In the genomic region with DNA sequence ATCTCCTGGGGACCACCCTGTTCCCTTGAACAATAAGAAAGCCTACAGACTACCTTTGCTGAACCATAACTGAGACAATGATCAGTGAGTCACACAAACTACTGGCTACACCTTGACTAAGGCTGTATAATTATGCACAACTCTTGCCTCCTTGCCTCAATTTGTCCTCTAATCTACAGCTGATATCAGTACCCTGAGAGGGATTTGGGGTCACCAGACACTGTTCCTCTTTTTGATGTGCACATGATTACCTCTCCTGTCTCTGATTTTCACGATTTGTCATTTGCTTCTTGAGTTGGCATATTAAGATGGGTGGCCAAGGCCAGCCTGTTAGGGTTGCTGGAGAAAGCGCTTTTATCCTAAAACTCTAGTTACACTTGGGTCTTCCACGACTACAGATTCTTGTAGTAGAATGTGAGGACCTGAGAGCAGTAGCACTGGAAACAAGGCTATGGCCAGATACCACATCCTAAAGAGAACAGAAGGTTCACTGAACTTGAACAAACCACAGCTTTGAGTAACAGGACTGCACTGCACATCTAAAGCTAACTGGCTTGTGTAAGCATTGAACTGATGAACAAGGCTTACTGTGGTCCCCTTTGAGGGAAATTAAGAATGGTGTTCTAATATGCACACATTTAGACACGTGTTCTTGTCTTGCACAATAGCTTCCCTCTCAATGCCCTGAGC, we compare ENCODE assay signal across 18 mouse cellular contexts. TPM values are rescaled to one million over a fixed set of nuclear protein-coding genes. Genes with fewer than 3 reads are reported as not detected.
"Had no signal": no experiment of that assay in that cellular context is flagged by ENCODE, and none has a peak within 500 bp of the region (broad histone marks: within the 10 kb centered on the region; RNA-seq: fewer than 3 reads in every experiment).

No protein-coding gene starts in this region.

- DNase-seq: kidney, adult 11 months; kidney, postnatal 25 days; layer of hippocampus, adult 9-11 months; layer of hippocampus, postnatal 36 days; lung, adult 18-20 months; spleen, adult 18-20 months; thymus, adult 18-20 months; thymus, postnatal 14 days had no signal

- H3K27me3 ChIP-seq: limb, embryonic 15.5 days; midbrain, embryonic 13.5 days; neural tube, embryonic 15.5 days had no signal

- H3K4me2 ChIP-seq: kidney, embryonic 15.5 days; limb, embryonic 15.5 days; midbrain, embryonic 13.5 days; neural tube, embryonic 15.5 days had no signal

- H3K9me3 ChIP-seq: kidney, embryonic 15.5 days; limb, embryonic 15.5 days; midbrain, embryonic 13.5 days; neural tube, embryonic 15.5 days had no signal

- H3K4me1 ChIP-seq: kidney, embryonic 15.5 days; limb, embryonic 15.5 days; midbrain, embryonic 13.5 days; neural tube, embryonic 15.5 days had no signal

- H3K36me3 ChIP-seq: kidney, embryonic 15.5 days; limb, embryonic 15.5 days; midbrain, embryonic 13.5 days; neural tube, embryonic 15.5 days had no signal

- H3K4me3 ChIP-seq: kidney, embryonic 15.5 days; limb, embryonic 15.5 days; midbrain, embryonic 13.5 days; myocyte; neural tube, embryonic 15.5 days had no signal

- ATAC-seq: midbrain, embryonic 13.5 days had no signal

- H3K9ac ChIP-seq: kidney, embryonic 15.5 days; limb, embryonic 15.5 days; liver, embryonic 14.5 days; midbrain, embryonic 13.5 days; neural tube, embryonic 15.5 days had no signal

- H3K27ac ChIP-seq: kidney, embryonic 15.5 days; limb, embryonic 15.5 days; liver, embryonic 14.5 days; midbrain, embryonic 13.5 days; neural tube, embryonic 15.5 days had no signal

RNA-seq across cellular contexts. Expression of a gene that starts 1.8 kb away (rescaled TPM):
- total RNA-seq: layer of hippocampus, adult 18-20 months; layer of hippocampus, postnatal 36 days; left cerebral cortex, adult 8-10 months; left cerebral cortex, postnatal 25 days; midbrain, postnatal 0 days had no signal
- polyA plus RNA-seq: liver, embryonic 14.5 days had no signal

RNA-seq across cellular contexts. Expression of a gene that starts 27.5 kb away (rescaled TPM):
- polyA plus RNA-seq: myocyte had no signal
